Mouse (Mus musculus) layer of hippocampus, postnatal 25 days (tissue): ENCODE measurements around the gene Tox2. TPM values are rescaled to one million over a fixed set of nuclear protein-coding genes. Genes with fewer than 3 reads are reported as not detected.

Source experiments
- DNase-seq, 2 experiments: peaks; one replicate each; pipeline ENCODE4 v3.0.0; 2022; ENCODE audit warnings: mixed read lengths in 2 of 2, low spot score in 1 of 2; ENCODE audit errors: extremely low spot score in 1 of 2
- total RNA-seq, 2 experiments: library from RNA; stranded (reverse); gene quantifications; 2 replicates each; pipeline ENCODE4 v1.2.3; 2021

Gene Tox2
- total RNA-seq, 2 experiments from 2014 or later: 23.5 to 24.3 TPM

DNA sequence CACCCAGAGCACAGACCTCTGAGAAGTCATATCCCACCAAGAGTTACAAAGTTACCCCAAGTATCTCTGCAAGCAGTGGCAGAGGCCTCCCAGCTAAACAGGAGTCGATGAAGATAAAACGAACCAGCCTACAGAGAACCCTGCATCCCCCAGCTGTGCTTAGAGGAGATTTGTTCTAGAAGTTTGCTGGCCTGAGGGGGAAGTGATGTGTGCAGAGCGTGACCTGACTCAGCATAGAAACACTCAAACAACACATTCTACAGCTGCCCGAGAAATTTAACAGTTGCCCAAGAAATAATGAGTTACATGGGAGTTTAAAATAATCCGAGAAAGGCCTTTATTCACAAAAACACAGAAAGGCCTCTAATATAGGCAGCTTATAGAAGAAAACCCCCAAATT lies 155.7 kb downstream of the Tox2 start:
- no peak for DNase-seq

DNA sequence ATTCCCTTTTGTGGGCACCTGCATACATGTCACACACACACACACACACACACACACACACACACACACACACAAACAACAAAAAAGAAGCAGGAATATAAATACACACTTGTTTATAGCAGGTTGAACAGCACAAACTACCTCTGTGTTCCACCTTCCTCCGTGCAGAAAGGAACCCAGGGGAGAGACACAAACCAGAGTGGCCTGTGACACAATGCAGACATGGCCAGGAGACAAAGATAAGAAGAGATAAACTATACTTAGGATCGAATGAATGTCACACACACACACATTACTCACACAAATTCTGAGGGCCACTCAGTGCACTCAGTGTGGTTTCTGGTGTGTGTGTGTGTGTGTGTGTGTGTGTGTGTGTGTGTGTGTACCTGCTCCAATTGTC lies 156.3 kb downstream of the Tox2 start:
- no peak for DNase-seq

DNA sequence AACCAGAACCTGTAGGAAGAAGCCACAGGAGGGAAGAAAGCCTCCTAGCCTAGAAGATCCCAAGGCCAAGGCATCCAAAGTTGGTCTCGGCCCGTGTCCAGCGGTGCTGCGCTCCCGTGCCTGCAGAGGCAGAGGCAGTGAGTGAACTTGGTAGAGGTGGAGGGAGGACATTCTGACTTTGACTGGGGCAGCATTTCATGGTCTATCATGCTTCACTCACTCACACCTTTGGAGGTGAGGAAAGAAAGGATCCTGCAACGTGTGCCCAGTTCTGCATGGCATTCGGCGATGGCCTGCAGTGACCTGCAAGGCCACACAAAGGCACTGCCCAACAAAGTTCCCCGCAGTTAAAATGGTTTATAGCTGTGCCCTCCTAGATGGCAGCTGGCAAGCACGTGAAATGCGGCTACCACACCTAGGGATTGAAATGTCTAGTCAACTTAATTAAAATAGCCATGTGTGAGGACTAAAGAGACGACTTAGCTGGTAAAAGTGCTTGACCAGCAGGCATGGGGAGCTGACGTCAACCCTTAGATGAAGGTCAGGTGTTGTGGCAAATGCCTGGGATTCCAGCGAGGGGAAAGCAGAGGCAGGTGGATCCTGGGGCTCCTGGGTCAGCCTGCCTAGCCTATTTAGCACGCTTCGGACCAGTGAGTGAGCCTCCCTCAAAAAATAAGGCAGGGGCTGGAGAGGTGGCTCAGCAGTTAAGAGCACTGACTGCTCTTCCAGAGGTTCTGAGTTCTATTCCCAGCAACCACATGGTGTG lies 158.1 kb downstream of the Tox2 start:
- DNase-seq: no peak

DNA sequence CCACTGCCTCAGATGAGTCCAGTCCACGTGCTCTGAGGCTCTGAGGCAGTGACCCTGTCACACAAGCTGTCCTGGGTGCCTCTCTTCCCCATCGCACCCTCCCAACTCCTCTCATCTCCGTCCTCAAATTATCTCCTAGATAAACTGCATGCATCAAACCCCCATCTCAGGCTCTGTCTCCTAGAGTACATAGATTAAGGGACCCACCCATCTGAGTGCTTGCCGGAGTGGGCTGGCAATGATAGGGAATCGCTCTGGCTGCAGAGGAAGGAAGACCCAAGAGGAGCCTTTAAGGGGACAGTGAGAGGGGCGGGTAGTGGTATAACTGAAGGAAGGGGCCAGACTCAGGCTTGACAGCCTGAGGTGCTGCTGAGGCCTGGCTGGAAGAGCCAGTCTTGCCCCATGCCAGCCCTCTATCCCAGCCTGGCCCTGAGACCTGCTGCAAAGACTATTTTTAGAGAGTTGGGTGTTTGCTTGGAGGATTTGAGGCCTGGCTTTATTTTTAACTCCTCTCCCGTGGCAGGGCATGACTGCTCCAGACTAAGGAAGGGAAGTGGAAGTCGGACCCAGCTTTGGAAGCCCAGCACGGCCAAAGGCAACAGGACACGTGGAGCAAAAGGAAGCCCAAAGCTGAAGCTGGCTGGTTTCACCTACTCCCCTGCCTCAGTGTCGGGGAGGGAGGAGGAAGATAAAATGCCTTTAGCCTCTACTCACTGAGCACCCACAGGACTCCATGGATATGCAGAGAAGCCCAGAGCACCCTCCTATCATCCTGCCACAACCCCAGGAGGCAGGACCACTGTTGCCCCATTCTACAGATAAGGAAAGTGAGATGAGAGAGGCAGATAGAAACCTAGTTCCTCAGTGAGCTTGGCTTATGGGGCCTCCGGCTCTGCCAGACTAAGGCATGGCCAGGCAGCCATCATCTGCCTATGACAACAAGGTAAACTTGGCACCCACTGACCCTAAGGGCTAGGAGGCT lies 160.3 kb downstream of the Tox2 start:
- DNase-seq: no peak

DNA sequence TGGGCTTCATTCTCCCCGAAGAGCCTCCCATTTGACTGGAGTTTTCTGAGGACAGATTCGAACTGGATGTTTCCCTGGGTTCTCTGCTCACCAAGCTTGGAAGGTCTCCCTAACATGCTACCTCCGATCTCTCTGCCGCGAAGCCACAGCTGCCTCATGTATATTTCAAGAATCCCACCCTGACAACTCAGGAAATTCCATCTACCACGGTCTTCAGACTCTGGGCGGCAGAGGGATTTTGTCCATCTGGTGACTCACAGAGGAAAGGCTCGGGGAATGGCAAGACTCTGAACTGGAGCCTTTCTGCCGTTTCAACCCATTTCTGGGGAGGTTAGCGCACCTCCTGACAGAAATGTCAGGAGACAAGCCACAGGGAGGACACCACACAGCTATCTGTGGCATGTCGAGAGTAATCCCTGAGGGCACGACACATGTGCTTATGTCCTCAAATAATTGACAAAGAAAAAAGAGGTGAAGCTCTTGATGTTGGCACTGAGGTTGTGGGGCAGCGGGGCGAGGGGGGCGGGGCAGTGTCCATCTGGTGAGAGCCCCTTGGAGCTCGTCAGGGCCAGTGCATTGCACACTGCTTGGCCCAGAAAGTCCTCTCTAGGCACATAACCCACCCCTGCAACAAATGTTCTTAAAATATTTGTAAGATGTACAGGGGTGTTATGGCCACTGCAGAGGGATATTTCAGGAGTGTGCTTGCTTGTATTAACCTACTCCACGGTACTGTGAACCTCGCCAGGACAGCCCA lies 162.0 kb downstream of the Tox2 start:
- DNase-seq: no peak

DNA sequence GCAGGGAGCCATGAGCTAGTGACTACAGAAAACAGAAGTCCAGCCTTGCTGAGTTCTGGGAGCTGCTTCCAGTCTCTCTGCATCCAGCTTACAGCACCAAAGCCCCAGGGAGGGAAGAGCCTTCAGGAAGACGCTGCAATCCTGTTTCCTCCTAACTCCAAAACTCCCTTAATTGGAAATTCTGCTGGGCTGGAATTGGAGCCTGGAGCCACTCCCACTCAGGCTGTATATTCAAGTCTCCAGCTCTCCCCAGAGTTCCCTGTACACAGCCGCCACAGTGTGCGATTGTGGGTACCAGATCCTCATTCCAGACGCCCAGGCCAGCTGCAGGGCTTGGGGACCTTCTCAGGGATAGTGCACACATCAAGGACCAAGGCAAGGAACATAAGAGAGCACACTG lies 167.2 kb downstream of the Tox2 start:
- no peak for DNase-seq

DNA sequence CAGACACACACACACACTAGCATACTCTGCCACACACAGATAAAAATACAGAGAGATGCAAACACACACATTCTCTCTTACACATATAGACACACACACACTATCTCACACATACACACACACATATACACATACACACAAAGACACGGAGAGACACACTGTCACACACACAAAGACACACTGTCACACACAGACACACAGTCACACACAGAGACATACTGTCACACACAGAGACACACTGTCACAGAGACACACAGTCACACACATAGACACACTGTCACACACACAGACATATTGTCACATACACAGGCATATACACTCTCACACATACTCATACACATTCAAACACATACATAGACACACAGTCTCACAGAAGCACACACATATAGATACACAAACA lies 169.7 kb downstream of the Tox2 start:
- no peak for DNase-seq

Other genes with a start within 250 kb of the Tox2 start
- 1 to 10 TPM; 1.8 to 3.0 TPM for gene Sgk2, start 215.8 kb upstream of the Tox2 start, total RNA-seq
- gene Ift52, start 185.8 kb upstream of the Tox2 start, total RNA-seq: 10 to 100 TPM; 28.6 to 30.8 TPM
- 1 to 10 TPM; 1.3 to 2.1 TPM for gene Mybl2, start 148.4 kb upstream of the Tox2 start, total RNA-seq
- not detected for gene Gtsf1l, start 115.3 kb upstream of the Tox2 start, total RNA-seq
- gene Jph2, start 194.9 kb downstream of the Tox2 start, total RNA-seq: under 1 TPM; 0.37 to 0.70 TPM
- gene Oser1, start 221.6 kb downstream of the Tox2 start, total RNA-seq: 10 to 100 TPM; 20.4 to 21.5 TPM
- 10 to 100 TPM; 64.5 to 74.6 TPM for gene Gdap1l1, start 235.4 kb downstream of the Tox2 start, total RNA-seq